Mouse (Mus musculus): Measurements from ENCODE around the gene Gm266. TPM values are rescaled to one million over a fixed set of nuclear protein-coding genes. Genes with fewer than 3 reads are reported as not detected.

Gm266 gene
- not detected in 2 replicates for polyA plus RNA-seq (2012; ENCODE audit: insufficient read depth, insufficient read length, low replicate concordance, missing spikeins)

- H3K4me1 ChIP-seq (ENCODE audit: control insufficient read depth, insufficient read depth, low read length) = peaks cover 16% of the 10 kb centered on the region
- 1% methylated on average over 58 of the region's 58 CpGs for WGBS
- peak within 1 kb of the TSS; percentile 29 for H3K4me3 ChIP-seq (ENCODE audit: insufficient read depth, low read depth, low read length)
- TF ChIP-seq CTCF (IDR thresholded peaks at IDR 0.05; ENCODE audit: insufficient read depth, low read depth, low read length) = no peak
- no peak for TF ChIP-seq POLR2A (IDR thresholded peaks at IDR 0.05; ENCODE audit: insufficient read depth, low read depth, low read length)
- no peak within 1 kb of the TSS for H3K27ac ChIP-seq (ENCODE audit: insufficient read depth, low read depth, low read length)
These were observed at the start of gene Gm266 for GRCm38 (mm10) chr12:111485652-111486306. TSS of gene Gm266 (minus strand) at chr12:111485823.

- WGBS = 71% methylated on average over 6 of the region's 6 CpGs
- H3K4me1 ChIP-seq (ENCODE audit: control insufficient read depth, insufficient read depth, low read length) = peaks cover 7% of the 10 kb centered on the region
- H3K27ac ChIP-seq (ENCODE audit: insufficient read depth, low read depth, low read length) = no peak overlapping the region
- H3K4me3 ChIP-seq (ENCODE audit: insufficient read depth, low read depth, low read length) = no peak overlapping the region
- no peak for TF ChIP-seq CTCF (IDR thresholded peaks at IDR 0.05; ENCODE audit: insufficient read depth, low read depth, low read length)
- TF ChIP-seq POLR2A (IDR thresholded peaks at IDR 0.05; ENCODE audit: insufficient read depth, low read depth, low read length) = no peak
These were observed 49.7 kb upstream of the Gm266 start for GRCm38 (mm10) chr12:111535281-111535680.

GRCm38 (mm10) chr12:111533096-111533794 is 47.6 kb upstream of the Gm266 start:
- Histone ChIP-seq H3K4me1 (ENCODE audit: control insufficient read depth, insufficient read depth, low read length) (peaks cover 5% of the 10 kb centered on the region; the same call in 1 of the 2 replicates), H3K27ac (ENCODE audit: insufficient read depth, low read depth, low read length) (no peak overlapping the region), H3K4me3 (ENCODE audit: insufficient read depth, low read depth, low read length) (no peak overlapping the region)
- TF ChIP-seq CTCF (IDR thresholded peaks at IDR 0.05; ENCODE audit: insufficient read depth, low read depth, low read length) (no peak), POLR2A (IDR thresholded peaks at IDR 0.05; ENCODE audit: insufficient read depth, low read depth, low read length) (no peak)
- WGBS = 66% methylated on average over 11 of the region's 11 CpGs

- 29% methylated on average over 8 of the region's 8 CpGs for WGBS
- H3K4me3 ChIP-seq (ENCODE audit: insufficient read depth, low read depth, low read length) = no peak overlapping the region
- peaks cover 11% of the 10 kb centered on the region for H3K4me1 ChIP-seq (ENCODE audit: control insufficient read depth, insufficient read depth, low read length)
- TF ChIP-seq POLR2A (IDR thresholded peaks at IDR 0.05; ENCODE audit: insufficient read depth, low read depth, low read length) (no peak), CTCF (IDR thresholded peaks at IDR 0.05; ENCODE audit: insufficient read depth, low read depth, low read length) (no peak)
- no peak overlapping the region for H3K27ac ChIP-seq (ENCODE audit: insufficient read depth, low read depth, low read length)
These were observed 43.6 kb upstream of the Gm266 start for GRCm38 (mm10) chr12:111529192-111529591.

GRCm38 (mm10) chr12:111527643-111528281 is 42.1 kb upstream of the Gm266 start:
- Histone ChIP-seq H3K4me3 (ENCODE audit: insufficient read depth, low read depth, low read length) (no peak overlapping the region), H3K4me1 (ENCODE audit: control insufficient read depth, insufficient read depth, low read length) (peaks cover 8% of the 10 kb centered on the region), H3K27ac (ENCODE audit: insufficient read depth, low read depth, low read length) (no peak overlapping the region)
- WGBS = 47% methylated on average over 8 of the region's 8 CpGs
- TF ChIP-seq CTCF (IDR thresholded peaks at IDR 0.05; ENCODE audit: insufficient read depth, low read depth, low read length) = no peak
- TF ChIP-seq POLR2A (IDR thresholded peaks at IDR 0.05; ENCODE audit: insufficient read depth, low read depth, low read length) = no peak

- H3K4me3 ChIP-seq (ENCODE audit: insufficient read depth, low read depth, low read length) = no peak overlapping the region
- H3K27ac ChIP-seq (ENCODE audit: insufficient read depth, low read depth, low read length) = no peak overlapping the region
- TF ChIP-seq POLR2A (IDR thresholded peaks at IDR 0.05; ENCODE audit: insufficient read depth, low read depth, low read length) = no peak
- 87% methylated on average over 3 of the region's 3 CpGs for WGBS
- H3K4me1 ChIP-seq (ENCODE audit: control insufficient read depth, insufficient read depth, low read length) = peaks cover 8% of the 10 kb centered on the region
These were observed 39.3 kb upstream of the Gm266 start for GRCm38 (mm10) chr12:111524883-111525282.

GRCm38 (mm10) chr12:111524469-111524868 is 38.8 kb upstream of the Gm266 start:
- WGBS = 56% methylated on average over 1 of the region's 1 CpGs
- Histone ChIP-seq H3K4me1 (ENCODE audit: control insufficient read depth, insufficient read depth, low read length) (peaks cover 10% of the 10 kb centered on the region), H3K27ac (ENCODE audit: insufficient read depth, low read depth, low read length) (no peak overlapping the region), H3K4me3 (ENCODE audit: insufficient read depth, low read depth, low read length) (no peak overlapping the region)
- no peak for TF ChIP-seq CTCF (IDR thresholded peaks at IDR 0.05; ENCODE audit: insufficient read depth, low read depth, low read length)
- TF ChIP-seq POLR2A (IDR thresholded peaks at IDR 0.05; ENCODE audit: insufficient read depth, low read depth, low read length) = no peak

- H3K4me1 ChIP-seq (ENCODE audit: control insufficient read depth, insufficient read depth, low read length) = 0 out of 2 replicates have a peak, but pooled peaks cover 3% of the 10 kb centered on the region
- 89% methylated on average over 2 of the region's 2 CpGs for WGBS
- TF ChIP-seq CTCF (IDR thresholded peaks at IDR 0.05; ENCODE audit: insufficient read depth, low read depth, low read length) (no peak), POLR2A (IDR thresholded peaks at IDR 0.05; ENCODE audit: insufficient read depth, low read depth, low read length) (no peak)
- H3K4me3 ChIP-seq (ENCODE audit: insufficient read depth, low read depth, low read length) = no peak overlapping the region
- no peak overlapping the region for H3K27ac ChIP-seq (ENCODE audit: insufficient read depth, low read depth, low read length)
These were observed 35.4 kb upstream of the Gm266 start for GRCm38 (mm10) chr12:111520994-111521393.

GRCm38 (mm10) chr12:111519821-111520220 is 34.2 kb upstream of the Gm266 start:
- H3K4me1 ChIP-seq (ENCODE audit: control insufficient read depth, insufficient read depth, low read length) = 0 out of 2 replicates have a peak, but pooled peaks cover 6% of the 10 kb centered on the region
- TF ChIP-seq POLR2A (IDR thresholded peaks at IDR 0.05; ENCODE audit: insufficient read depth, low read depth, low read length) (no peak), CTCF (IDR thresholded peaks at IDR 0.05; ENCODE audit: insufficient read depth, low read depth, low read length) (no peak)
- H3K27ac ChIP-seq (ENCODE audit: insufficient read depth, low read depth, low read length) = no peak overlapping the region
- H3K4me3 ChIP-seq (ENCODE audit: insufficient read depth, low read depth, low read length) = no peak overlapping the region
- WGBS = 74% methylated on average over 5 of the region's 5 CpGs

Data from olfactory bulb, adult 2 months (tissue).